Mouse (Mus musculus): Measurements from ENCODE around the gene Hyls1. TPM values are rescaled to one million over a fixed set of nuclear protein-coding genes. Genes with fewer than 3 reads are reported as not detected.

Gene Hyls1
- polyA plus RNA-seq, 1 experiment from 2014 or later = 12.8 TPM

- Histone ChIP-seq H3K9ac (ENCODE audit: low read depth, low read length) (no peak overlapping the region), H3K27ac (ENCODE audit: low read depth, low read length) (no peak overlapping the region), H3K4me3 (ENCODE audit: low read depth, low read length) (no peak overlapping the region), H3K27me3 (replicated peaks; ENCODE audit: control insufficient read depth, insufficient read depth, low read length) (peaks cover 26% of the 10 kb centered on the region), H3K4me1 (replicated peaks; ENCODE audit: control insufficient read depth, insufficient read depth, low read length) (peaks cover 5% of the 10 kb centered on the region; the same call in 1 of the 2 replicates), H3K4me2 (no peak overlapping the region), H3K36me3 (ENCODE audit: control insufficient read depth, insufficient read depth, low read length) (peaks cover 6% of the 10 kb centered on the region), H3K9me3 (ENCODE audit: control insufficient read depth, low read length) (no peaks in the 10 kb centered on the region)
- 46% methylated on average over 12 of the region's 12 CpGs for WGBS
- ATAC-seq (replicated peaks; ENCODE audit: low FRiP score) (no peak), DNase-seq (ENCODE audit: low spot score) (no peak)
These were observed 13.6 kb downstream of the Hyls1 start for GRCm38 (mm10) chr9:35556494-35557102.

GRCm38 (mm10) chr9:35548455-35548854 is 21.7 kb downstream of the Hyls1 start:
- H3K27me3 ChIP-seq (replicated peaks; ENCODE audit: control insufficient read depth, insufficient read depth, low read length) = no peaks in the 10 kb centered on the region
- H3K9ac ChIP-seq (ENCODE audit: low read depth, low read length) = no peak overlapping the region
- H3K27ac ChIP-seq (ENCODE audit: low read depth, low read length) = no peak overlapping the region
- WGBS = 81% methylated on average over 9 of the region's 9 CpGs
- no peak overlapping the region for H3K4me2 ChIP-seq
- no peak overlapping the region for H3K4me3 ChIP-seq (ENCODE audit: low read depth, low read length)
- ATAC-seq (replicated peaks; ENCODE audit: low FRiP score) (no peak), DNase-seq (ENCODE audit: low spot score) (no peak)
- no peaks in the 10 kb centered on the region for H3K9me3 ChIP-seq (ENCODE audit: control insufficient read depth, low read length)
- 0 out of 2 replicates have a peak, but pooled peaks cover 2% of the 10 kb centered on the region for H3K4me1 ChIP-seq (replicated peaks; ENCODE audit: control insufficient read depth, insufficient read depth, low read length)
- no peaks in the 10 kb centered on the region for H3K36me3 ChIP-seq (ENCODE audit: control insufficient read depth, insufficient read depth, low read length)

- 0 out of 2 replicates have a peak overlapping the region, but pooled peaks have one; percentile 4 for H3K4me2 ChIP-seq
- no peak for DNase-seq (ENCODE audit: low spot score)
These were observed 23.5 kb downstream of the Hyls1 start for GRCm38 (mm10) chr9:35546745-35547144.

GRCm38 (mm10) chr9:35545704-35546103 is 24.5 kb downstream of the Hyls1 start:
- Histone ChIP-seq H3K9ac (ENCODE audit: low read depth, low read length) (no peak overlapping the region), H3K9me3 (ENCODE audit: control insufficient read depth, low read length) (no peaks in the 10 kb centered on the region), H3K36me3 (ENCODE audit: control insufficient read depth, insufficient read depth, low read length) (no peaks in the 10 kb centered on the region), H3K4me3 (ENCODE audit: low read depth, low read length) (no peak overlapping the region), H3K27me3 (replicated peaks; ENCODE audit: control insufficient read depth, insufficient read depth, low read length) (no peaks in the 10 kb centered on the region; the same call in 1 of the 2 replicates), H3K4me2 (no peak overlapping the region), H3K4me1 (replicated peaks; ENCODE audit: control insufficient read depth, insufficient read depth, low read length) (0 out of 2 replicates have a peak, but pooled peaks cover 2% of the 10 kb centered on the region), H3K27ac (ENCODE audit: low read depth, low read length) (no peak overlapping the region)
- DNase-seq (ENCODE audit: low spot score) (no peak), ATAC-seq (replicated peaks; ENCODE audit: low FRiP score) (no peak)
- 68% methylated on average over 12 of the region's 12 CpGs for WGBS

More at GRCm38 (mm10) chr9:35546745-35547144, 23.5 kb downstream of the Hyls1 start:
- no peaks in the 10 kb centered on the region for H3K9me3 ChIP-seq (ENCODE audit: control insufficient read depth, low read length)
- ATAC-seq (replicated peaks; ENCODE audit: low FRiP score) = no peak
- WGBS = 40% methylated on average over 9 of the region's 9 CpGs
- H3K27me3 ChIP-seq (replicated peaks; ENCODE audit: control insufficient read depth, insufficient read depth, low read length) = no peaks in the 10 kb centered on the region; the same call in 1 of the 2 replicates
- no peak overlapping the region for H3K9ac ChIP-seq (ENCODE audit: low read depth, low read length)
- no peaks in the 10 kb centered on the region for H3K36me3 ChIP-seq (ENCODE audit: control insufficient read depth, insufficient read depth, low read length)
- 0 out of 2 replicates have a peak, but pooled peaks cover 2% of the 10 kb centered on the region for H3K4me1 ChIP-seq (replicated peaks; ENCODE audit: control insufficient read depth, insufficient read depth, low read length)
- H3K4me3 ChIP-seq (ENCODE audit: low read depth, low read length) = no peak overlapping the region
- H3K27ac ChIP-seq (ENCODE audit: low read depth, low read length) = no peak overlapping the region

- 70% methylated on average over 2 of the region's 2 CpGs for WGBS
- no peak overlapping the region for H3K4me3 ChIP-seq (ENCODE audit: low read depth, low read length)
These were observed 25.5 kb downstream of the Hyls1 start for GRCm38 (mm10) chr9:35544666-35545065.

GRCm38 (mm10) chr9:35543099-35543860 is 26.9 kb downstream of the Hyls1 start:
- Histone ChIP-seq H3K36me3 (ENCODE audit: control insufficient read depth, insufficient read depth, low read length) (no peaks in the 10 kb centered on the region), H3K4me1 (replicated peaks; ENCODE audit: control insufficient read depth, insufficient read depth, low read length) (0 out of 2 replicates have a peak, but pooled peaks cover 2% of the 10 kb centered on the region), H3K4me2 (no peak overlapping the region), H3K9ac (ENCODE audit: low read depth, low read length) (no peak overlapping the region), H3K27me3 (replicated peaks; ENCODE audit: control insufficient read depth, insufficient read depth, low read length) (no peaks in the 10 kb centered on the region; the same call in 1 of the 2 replicates), H3K9me3 (ENCODE audit: control insufficient read depth, low read length) (no peaks in the 10 kb centered on the region), H3K27ac (ENCODE audit: low read depth, low read length) (no peak overlapping the region), H3K4me3 (ENCODE audit: low read depth, low read length) (no peak overlapping the region)
- WGBS = 81% methylated on average over 14 of the region's 14 CpGs
- ATAC-seq (replicated peaks; ENCODE audit: low FRiP score) (no peak), DNase-seq (ENCODE audit: low spot score) (no peak)

More at GRCm38 (mm10) chr9:35544666-35545065, 25.5 kb downstream of the Hyls1 start:
- H3K36me3 ChIP-seq (ENCODE audit: control insufficient read depth, insufficient read depth, low read length) = no peaks in the 10 kb centered on the region
- H3K4me1 ChIP-seq (replicated peaks; ENCODE audit: control insufficient read depth, insufficient read depth, low read length) = 0 out of 2 replicates have a peak, but pooled peaks cover 2% of the 10 kb centered on the region
- no peaks in the 10 kb centered on the region; the same call in 1 of the 2 replicates for H3K27me3 ChIP-seq (replicated peaks; ENCODE audit: control insufficient read depth, insufficient read depth, low read length)
- H3K9me3 ChIP-seq (ENCODE audit: control insufficient read depth, low read length) = no peaks in the 10 kb centered on the region
- no peak for ATAC-seq (replicated peaks; ENCODE audit: low FRiP score)
- no peak overlapping the region for H3K9ac ChIP-seq (ENCODE audit: low read depth, low read length)
- no peak overlapping the region for H3K27ac ChIP-seq (ENCODE audit: low read depth, low read length)
- no peak overlapping the region for H3K4me2 ChIP-seq
- no peak for DNase-seq (ENCODE audit: low spot score)

- Histone ChIP-seq H3K36me3 (ENCODE audit: control insufficient read depth, insufficient read depth, low read length) (no peaks in the 10 kb centered on the region), H3K4me3 (ENCODE audit: low read depth, low read length) (no peak overlapping the region), H3K9me3 (ENCODE audit: control insufficient read depth, low read length) (no peaks in the 10 kb centered on the region), H3K27ac (ENCODE audit: low read depth, low read length) (no peak overlapping the region), H3K4me1 (replicated peaks; ENCODE audit: control insufficient read depth, insufficient read depth, low read length) (0 out of 2 replicates have a peak, but pooled peaks cover 1% of the 10 kb centered on the region), H3K4me2 (no peak overlapping the region), H3K27me3 (replicated peaks; ENCODE audit: control insufficient read depth, insufficient read depth, low read length) (no peaks in the 10 kb centered on the region; the same call in 1 of the 2 replicates), H3K9ac (ENCODE audit: low read depth, low read length) (no peak overlapping the region)
- ATAC-seq (replicated peaks; ENCODE audit: low FRiP score) (no peak), DNase-seq (ENCODE audit: low spot score) (no peak)
- 59% methylated on average over 6 of the region's 6 CpGs for WGBS
These were observed 28.3 kb downstream of the Hyls1 start for GRCm38 (mm10) chr9:35541941-35542340.

- Histone ChIP-seq H3K9me3 (ENCODE audit: control insufficient read depth, low read length) (no peaks in the 10 kb centered on the region), H3K4me2 (no peak overlapping the region), H3K4me1 (replicated peaks; ENCODE audit: control insufficient read depth, insufficient read depth, low read length) (no peaks in the 10 kb centered on the region), H3K36me3 (ENCODE audit: control insufficient read depth, insufficient read depth, low read length) (no peaks in the 10 kb centered on the region), H3K4me3 (ENCODE audit: low read depth, low read length) (no peak overlapping the region), H3K27ac (ENCODE audit: low read depth, low read length) (no peak overlapping the region), H3K9ac (ENCODE audit: low read depth, low read length) (no peak overlapping the region), H3K27me3 (replicated peaks; ENCODE audit: control insufficient read depth, insufficient read depth, low read length) (no peaks in the 10 kb centered on the region; the same call in 1 of the 2 replicates)
- peak; percentile 66; the same call in 1 of the 2 replicates for ATAC-seq (replicated peaks; ENCODE audit: low FRiP score)
- 5% methylated on average over 6 of the region's 6 CpGs for WGBS
- peak; percentile 63 for DNase-seq (ENCODE audit: low spot score)
These were observed 28.7 kb downstream of the Hyls1 start for GRCm38 (mm10) chr9:35541488-35541887.
